Mouse (Mus musculus) forebrain, postnatal 0 days (tissue): ENCODE measurements at regions not wholly inside any gene's neighbourhood (a gene's known extent, or its start where the extent isn't known, plus 50 kb on each side); places are given as distances from the start of the nearest gene placed in this dataset.

Experiments
- ATAC-seq: fragments of 200-750 bp; cut with Nextera tagmentation; 2 replicates; pipeline ENCODE4 v1.8.0; 2017; ENCODE audit warnings: mild to moderate bottlenecking, moderate library complexity
- DNase-seq: peaks from one replicate; pipeline ENCODE4 v3.0.0-alpha.2; 2015
- H3K27ac ChIP-seq: fragments of 300-500 bp; sonication (generic); 2 replicates; pipeline ENCODE4 v1.5.1; 2014; ENCODE audit warnings: low read depth, mild to moderate bottlenecking, antibody characterized with exemption, low read length, moderate library complexity, mixed read lengths
- H3K27me3 ChIP-seq: fragments of 300-500 bp; sonication (generic); 2 replicates; pipeline ENCODE4 v1.6.1; 2014; ENCODE audit warnings: mild to moderate bottlenecking, low read length, mixed read lengths; ENCODE audit not compliant: insufficient read depth
- H3K36me3 ChIP-seq: fragments of 300-500 bp; sonication (generic); 2 replicates; pipeline ENCODE4 v1.6.1; 2014; ENCODE audit warnings: mild to moderate bottlenecking, moderate library complexity; ENCODE audit not compliant: insufficient read depth
- H3K4me1 ChIP-seq: fragments of 300-500 bp; sonication (generic); 2 replicates; pipeline ENCODE4 v1.6.1; 2014; ENCODE audit warnings: antibody characterized with exemption; ENCODE audit not compliant: insufficient read depth
- H3K4me2 ChIP-seq: fragments of 300-500 bp; sonication (generic); 2 replicates; pipeline ENCODE4 v1.6.1; 2014; ENCODE audit warnings: low read depth, mild to moderate bottlenecking, moderate library complexity
- H3K4me3 ChIP-seq: fragments of 300-500 bp; sonication (generic); 2 replicates; pipeline ENCODE4 v1.5.1; 2014; ENCODE audit warnings: low read depth, low read length, mixed read lengths
- H3K9ac ChIP-seq: fragments of 300-500 bp; sonication (generic); 2 replicates; pipeline ENCODE4 v1.6.1; 2014; ENCODE audit warnings: mild to moderate bottlenecking
- H3K9me3 ChIP-seq: fragments of 300-500 bp; sonication (generic); 2 replicates; pipeline ENCODE4 v1.6.1; 2016; ENCODE audit warnings: low read length
- CTCF ChIP-seq: sonication (generic); IDR thresholded peaks from 2 replicates; pipeline ENCODE4 v1.5.1; 2016; ENCODE audit warnings: antibody characterized with exemption, control low read depth, low read depth
- WGBS: fragments of 180-500 bp; shearing (Covaris S2); extraction: QIAGEN DNeasy Blood & Tissue Kit; methylation state at CpG from one replicate; pipeline ENCODE4 v1.1.7; 2014; 5-methylcytosine and 5-hydroxymethylcytosine counted together

- Histone ChIP-seq H3K27me3 (no peaks in the 10 kb centered on the region), H3K36me3 (no peaks in the 10 kb centered on the region), H3K27ac (no peak overlapping the region), H3K4me2 (no peak overlapping the region), H3K9ac (no peak overlapping the region), H3K4me1 (no peaks in the 10 kb centered on the region), H3K4me3 (no peak overlapping the region), H3K9me3 (no peaks in the 10 kb centered on the region)
- TF ChIP-seq CTCF: no peak
- no peak for DNase-seq
- WGBS: 85% methylated on average over 2 of the region's 2 CpGs
- ATAC-seq: no peak
Measured at GRCm38 (mm10) chr14:108105009-108105408, 808.9 kb downstream of the Slitrk1 start.

DNA sequence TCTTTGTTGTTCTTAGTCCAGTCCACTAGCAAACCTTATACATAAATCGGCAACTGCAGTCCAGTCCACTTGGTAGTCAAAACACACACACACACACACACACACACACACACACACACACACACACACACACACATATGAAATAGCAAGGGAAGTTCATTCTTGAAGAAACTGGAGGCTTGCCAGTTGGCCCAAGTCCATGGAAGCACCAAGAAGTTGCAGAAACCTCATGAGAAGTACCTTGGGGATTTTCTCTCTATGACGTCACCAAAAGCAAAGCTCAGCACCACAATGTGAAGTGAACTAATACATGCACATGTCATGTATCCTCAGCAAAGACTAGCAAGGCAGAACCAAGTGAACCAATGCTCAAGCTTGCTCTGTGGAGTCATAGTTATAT is 823.0 kb downstream of the Slitrk1 start:
- Histone ChIP-seq H3K27me3 (no peaks in the 10 kb centered on the region), H3K4me2 (no peak overlapping the region), H3K9me3 (no peaks in the 10 kb centered on the region), H3K9ac (no peak overlapping the region), H3K4me3 (no peak overlapping the region), H3K36me3 (no peaks in the 10 kb centered on the region), H3K27ac (no peak overlapping the region), H3K4me1 (no peaks in the 10 kb centered on the region)
- ATAC-seq (no peak), DNase-seq (peak; percentile 1)
- WGBS: 71% methylated on average over 2 of the region's 2 CpGs
- TF ChIP-seq CTCF: no peak

DNA sequence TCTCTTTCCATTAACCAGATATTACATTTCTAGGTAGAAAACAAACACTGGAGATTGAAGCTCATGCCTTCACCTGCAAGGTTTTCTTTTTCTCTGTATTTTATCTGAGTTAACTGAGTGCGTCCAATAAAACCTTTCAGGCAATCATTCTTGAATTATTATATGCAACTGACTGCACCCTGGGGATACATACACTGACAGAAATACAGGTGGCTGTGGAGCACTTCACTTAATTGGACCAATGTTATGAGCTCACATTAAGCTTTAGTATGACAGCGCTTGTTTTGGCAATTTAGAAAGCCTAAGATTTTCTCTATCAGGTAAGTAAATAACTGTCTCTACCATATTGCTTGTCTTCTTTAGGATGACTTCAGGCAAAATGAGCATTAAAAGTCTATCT is 864.0 kb downstream of the Slitrk1 start:
- H3K27ac ChIP-seq: no peak overlapping the region
- TF ChIP-seq CTCF: no peak
- no peaks in the 10 kb centered on the region for H3K36me3 ChIP-seq
- H3K9me3 ChIP-seq: no peaks in the 10 kb centered on the region
- ATAC-seq (no peak), DNase-seq (no peak)
- WGBS: 91% methylated on average over 2 of the region's 2 CpGs
- H3K4me2 ChIP-seq: no peak overlapping the region
- no peaks in the 10 kb centered on the region for H3K27me3 ChIP-seq
- H3K9ac ChIP-seq: no peak overlapping the region
- no peaks in the 10 kb centered on the region for H3K4me1 ChIP-seq
- H3K4me3 ChIP-seq: no peak overlapping the region

GRCm38 (mm10) chr14:108035959-108036358 is 878.0 kb downstream of the Slitrk1 start:
- Histone ChIP-seq H3K27me3 (no peaks in the 10 kb centered on the region), H3K9ac (no peak overlapping the region), H3K9me3 (no peaks in the 10 kb centered on the region), H3K27ac (no peak overlapping the region), H3K4me1 (no peaks in the 10 kb centered on the region), H3K4me3 (no peak overlapping the region), H3K4me2 (no peak overlapping the region), H3K36me3 (no peaks in the 10 kb centered on the region)
- TF ChIP-seq CTCF: no peak
- DNase-seq (no peak), ATAC-seq (no peak)
- 96% methylated on average over 1 of the region's 1 CpGs for WGBS

- H3K36me3 ChIP-seq: no peaks in the 10 kb centered on the region
- no peaks in the 10 kb centered on the region for H3K27me3 ChIP-seq
- H3K9me3 ChIP-seq: no peaks in the 10 kb centered on the region
- DNase-seq: no peak
- no peak overlapping the region for H3K9ac ChIP-seq
- ATAC-seq: no peak
- H3K27ac ChIP-seq: no peak overlapping the region
- 84% methylated on average over 1 of the region's 1 CpGs for WGBS
- H3K4me1 ChIP-seq: no peaks in the 10 kb centered on the region
- TF ChIP-seq CTCF: no peak
- no peak overlapping the region for H3K4me3 ChIP-seq
- H3K4me2 ChIP-seq: no peak overlapping the region
Measured at GRCm38 (mm10) chr14:108034162-108034561, 879.8 kb downstream of the Slitrk1 start.

DNA sequence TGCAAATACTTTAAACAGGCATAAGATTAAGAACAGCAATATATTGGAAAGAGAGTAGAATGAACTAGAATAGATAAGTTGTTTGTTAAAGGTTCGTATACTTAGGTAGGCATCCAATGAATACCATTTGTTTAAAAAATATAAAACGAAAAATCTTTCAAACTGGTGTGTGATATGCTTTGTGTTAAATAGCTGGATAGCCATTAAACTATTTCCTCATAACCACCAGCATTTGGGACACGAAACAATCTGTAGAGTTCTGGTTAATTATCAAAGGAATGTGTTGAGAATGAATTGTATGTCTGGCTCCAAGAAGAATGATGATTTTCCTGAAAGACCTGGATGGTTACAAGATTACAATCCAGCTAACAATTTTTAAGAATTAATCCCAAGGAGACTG is 891.4 kb downstream of the Slitrk1 start:
- no peaks in the 10 kb centered on the region for H3K4me1 ChIP-seq
- no peaks in the 10 kb centered on the region for H3K27me3 ChIP-seq
- ATAC-seq (no peak), DNase-seq (no peak)
- H3K27ac ChIP-seq: no peak overlapping the region
- H3K9me3 ChIP-seq: no peaks in the 10 kb centered on the region
- H3K4me3 ChIP-seq: no peak overlapping the region
- WGBS: 54% methylated on average over 3 of the region's 3 CpGs
- H3K36me3 ChIP-seq: no peaks in the 10 kb centered on the region
- H3K9ac ChIP-seq: no peak overlapping the region
- H3K4me2 ChIP-seq: no peak overlapping the region
- no peak for TF ChIP-seq CTCF

DNA sequence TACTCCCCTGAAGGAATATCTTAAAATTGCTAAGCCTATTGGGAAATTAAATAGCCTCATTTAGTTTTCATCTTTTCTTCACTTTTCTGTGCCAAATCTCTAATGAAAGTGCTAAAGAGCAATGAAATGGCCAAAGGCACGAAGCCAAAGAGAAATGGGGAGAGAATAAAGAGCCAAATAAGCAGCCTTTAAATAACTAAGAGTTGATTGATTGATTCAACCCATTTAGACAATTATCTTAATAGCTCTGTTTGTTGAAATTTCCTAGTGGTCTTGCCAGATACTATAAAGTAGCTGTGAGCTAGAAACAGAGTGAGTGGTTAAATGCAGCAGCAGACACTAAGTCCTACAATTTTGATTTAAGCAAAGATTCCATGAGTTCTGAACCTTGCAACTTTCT is 891.9 kb downstream of the Slitrk1 start:
- TF ChIP-seq CTCF: no peak
- H3K27me3 ChIP-seq: no peaks in the 10 kb centered on the region
- H3K9me3 ChIP-seq: no peaks in the 10 kb centered on the region
- H3K9ac ChIP-seq: no peak overlapping the region
- peak; percentile 51 for DNase-seq
- H3K4me2 ChIP-seq: no peak overlapping the region
- H3K36me3 ChIP-seq: no peaks in the 10 kb centered on the region
- no peak overlapping the region for H3K27ac ChIP-seq
- peak; percentile 40; the same call in 1 of the 2 replicates for ATAC-seq
- no peak overlapping the region for H3K4me3 ChIP-seq
- H3K4me1 ChIP-seq: no peaks in the 10 kb centered on the region
- 16% methylated on average over 1 of the region's 1 CpGs for WGBS

DNA sequence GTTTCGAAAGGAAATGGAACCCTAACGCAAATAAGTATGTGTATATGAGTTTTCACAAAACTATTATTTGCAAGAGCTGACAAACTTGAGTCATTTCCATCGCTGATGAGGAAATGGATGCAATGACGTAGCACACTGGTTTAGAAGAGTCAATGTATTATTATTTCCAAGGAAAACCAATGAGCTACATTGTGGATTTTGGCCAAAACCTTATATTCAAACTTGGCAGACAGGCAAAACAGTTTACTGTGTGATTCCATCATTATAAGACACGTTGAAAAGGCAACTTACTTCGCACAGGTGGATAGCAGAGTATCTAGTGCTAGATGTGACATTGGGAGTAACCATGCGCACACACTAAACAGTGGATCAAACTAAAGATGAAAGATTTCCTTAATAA is 892.6 kb downstream of the Slitrk1 start:
- H3K4me1 ChIP-seq: no peaks in the 10 kb centered on the region
- no peak for DNase-seq
- no peak overlapping the region for H3K4me2 ChIP-seq
- no peak overlapping the region for H3K4me3 ChIP-seq
- no peaks in the 10 kb centered on the region for H3K36me3 ChIP-seq
- no peak overlapping the region for H3K9ac ChIP-seq
- no peaks in the 10 kb centered on the region for H3K9me3 ChIP-seq
- TF ChIP-seq CTCF: no peak
- no peak for ATAC-seq
- WGBS: 51% methylated on average over 7 of the region's 7 CpGs
- H3K27me3 ChIP-seq: no peaks in the 10 kb centered on the region
- no peak overlapping the region for H3K27ac ChIP-seq
